In the genomic region with DNA sequence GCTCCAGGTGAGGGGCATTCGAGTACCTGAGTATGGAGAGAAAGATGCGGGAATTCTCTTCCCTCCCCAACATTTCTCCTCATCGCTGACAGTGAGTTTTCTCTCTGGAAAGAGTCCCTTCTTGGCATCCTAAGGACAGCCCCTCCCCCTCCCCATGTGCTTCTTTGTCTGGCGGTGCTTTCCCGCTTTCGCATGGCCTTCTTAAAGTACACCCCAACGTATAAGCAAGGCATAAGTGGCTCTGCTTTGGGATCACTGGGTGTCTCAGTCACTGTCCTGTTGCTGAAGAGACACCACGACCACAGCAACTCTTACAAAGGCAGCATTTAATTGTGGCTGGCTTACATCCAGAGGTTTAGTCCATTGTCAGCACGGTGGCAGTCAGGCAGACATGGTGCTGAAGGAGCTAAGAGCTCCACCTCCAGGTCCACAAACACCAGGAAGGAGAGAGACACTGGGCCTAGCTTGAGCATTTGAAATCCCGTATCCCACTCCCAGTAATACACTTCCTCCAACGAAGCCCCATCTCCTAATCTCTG, we compare ENCODE assay signal across 14 mouse cellular contexts. TPM values are rescaled to one million over a fixed set of nuclear protein-coding genes. Genes with fewer than 3 reads are reported as not detected.
DNase-seq lines count a peak whose midpoint lies in the region; ATAC-seq and TF ChIP-seq lines count a peak whose summit lies in the region.
"Had no signal": no experiment of that assay in that cellular context is flagged by ENCODE, and none has a peak within 500 bp of the region (broad histone marks: within the 10 kb centered on the region; RNA-seq: fewer than 3 reads in every experiment).

No protein-coding gene starts in this region.

- H3K4me1 ChIP-seq in heart, embryonic 12.5 days (replicated peaks), result peaks cover 85% of the 10 kb centered on the region
- H3K4me1 ChIP-seq in hindbrain, postnatal 0 days (ENCODE audit: insufficient read depth, low read length), result peaks cover 19% of the 10 kb centered on the region

- no peak for ATAC-seq in heart, embryonic 12.5 days (ENCODE audit: insufficient number of reproducible peaks, low FRiP score)
- ATAC-seq in hindbrain, postnatal 0 days, result 0 out of 2 replicates have a peak, but pooled peaks have one; percentile 25
- ATAC-seq: intestine, postnatal 0 days had no signal

- peak overlapping the region; percentile 67 for H3K27ac ChIP-seq in heart, embryonic 12.5 days (ENCODE audit: poor library complexity, severe bottlenecking)
- peak overlapping the region; percentile 54; the same call in 1 of the 2 replicates for H3K27ac ChIP-seq in hindbrain, postnatal 0 days
- H3K27ac ChIP-seq: embryonic facial prominence, embryonic 15.5 days; limb, embryonic 15.5 days had no signal

- H3K9ac ChIP-seq in heart, embryonic 12.5 days, result no peak overlapping the region
- H3K9ac ChIP-seq in hindbrain, postnatal 0 days (replicated peaks; ENCODE audit: low read length), result no peak overlapping the region
- H3K9ac ChIP-seq: embryonic facial prominence, embryonic 15.5 days; limb, embryonic 15.5 days had no signal

- no peaks in the 10 kb centered on the region for H3K27me3 ChIP-seq in heart, embryonic 12.5 days (replicated peaks)
- no peaks in the 10 kb centered on the region for H3K27me3 ChIP-seq in hindbrain, postnatal 0 days (ENCODE audit: insufficient read depth, low read length)
- H3K27me3 ChIP-seq: embryonic facial prominence, embryonic 15.5 days; limb, embryonic 15.5 days had no signal

- no peak overlapping the region for H3K4me2 ChIP-seq in heart, embryonic 12.5 days
- no peak overlapping the region for H3K4me2 ChIP-seq in hindbrain, postnatal 0 days (ENCODE audit: low read depth, low read length)
- H3K4me2 ChIP-seq: embryonic facial prominence, embryonic 15.5 days; limb, embryonic 15.5 days had no signal

- TF ChIP-seq CTCF in hindbrain, postnatal 0 days (IDR thresholded peaks at IDR 0.05; ENCODE audit: low read depth), result no peak

- H3K9me3 ChIP-seq in heart, embryonic 12.5 days (replicated peaks), result peaks cover under 1% of the 10 kb centered on the region; the same call in 1 of the 2 replicates
- H3K9me3 ChIP-seq in hindbrain, postnatal 0 days (ENCODE audit: low read length), result no peaks in the 10 kb centered on the region
- H3K9me3 ChIP-seq: embryonic facial prominence, embryonic 15.5 days; limb, embryonic 15.5 days had no signal

- peaks cover 4% of the 10 kb centered on the region; the same call in 1 of the 2 replicates for H3K36me3 ChIP-seq in heart, embryonic 12.5 days
- no peaks in the 10 kb centered on the region for H3K36me3 ChIP-seq in hindbrain, postnatal 0 days (ENCODE audit: insufficient read depth, low read length)
- H3K36me3 ChIP-seq: embryonic facial prominence, embryonic 15.5 days; limb, embryonic 15.5 days had no signal

- H3K4me3 ChIP-seq in heart, embryonic 12.5 days, result no peak overlapping the region
- H3K4me3 ChIP-seq in hindbrain, postnatal 0 days (ENCODE audit: low read length), result no peak overlapping the region
- H3K4me3 ChIP-seq: embryonic facial prominence, embryonic 15.5 days; limb, embryonic 15.5 days had no signal

- WGBS in heart, embryonic 12.5 days, result 56% methylated on average over 11 of the region's 11 CpGs
- 51% methylated on average over 11 of the region's 11 CpGs for WGBS in hindbrain, postnatal 0 days

- no peak for DNase-seq in heart, adult 8-10 months (ENCODE audit: low spot score)
- peak; percentile 31 for DNase-seq in lung, postnatal 36 days
- no peak for DNase-seq in lung, adult 18-20 months
- peak; percentile 76 for DNase-seq in brain, adult 2 months (ENCODE audit: low read depth, low spot score)
- peak; percentile 52 for DNase-seq in hindbrain, postnatal 0 days (ENCODE audit: low spot score)
- DNase-seq in embryo, embryonic 10 days (ENCODE audit: low spot score), result no peak
- no peak for DNase-seq in embryo, embryonic 10.5 days (ENCODE audit: low spot score)
- DNase-seq: adrenal gland, postnatal 25 days; heart, adult 18-20 months; thymus, adult 18-20 months had no signal

RNA-seq across cellular contexts. Expression of a gene that starts 47.9 kb away (rescaled TPM):
- polyA plus RNA-seq in heart, embryonic 12.5 days (2016; fragmentation: Nextera tagmentation; extraction: Ambion mirVana), result 62.5 and 68.8 TPM in 2 replicates
- total RNA-seq in heart, adult 8-10 months (2022), result 10 to 100 TPM; 44.5 to 56.3 (median 52.4) TPM
- total RNA-seq in hindbrain, postnatal 0 days (2014; rRNA removed), result 32.7 and 38.9 TPM in 2 replicates
- 14.0 and 15.4 TPM in 2 replicates for polyA plus RNA-seq in hindbrain, postnatal 0 days (2015; fragmentation: Nextera tagmentation; extraction: Ambion mirVana)

Comparison
In these comparisons a context has a peak if more than half of its experiments do, and no peak if none do; other contexts are left out.
1. DNase-seq: peak in lung, postnatal 36 days (single experiment), brain, adult 2 months (single experiment) and hindbrain, postnatal 0 days (single experiment); none in heart, adult 8-10 months (single experiment), lung, adult 18-20 months (0 of 2), embryo, embryonic 10 days (single experiment) and embryo, embryonic 10.5 days (single experiment).